Mouse (Mus musculus): Measurements from ENCODE around the gene Lztr1. TPM values are rescaled to one million over a fixed set of nuclear protein-coding genes. Genes with fewer than 3 reads are reported as not detected.
"Not testable (repeated sequence)": the region's sequence is repeated elsewhere in the genome, so short reads cannot be mapped to it uniquely, and the experiment has no call there.

The Lztr1 gene
- polyA plus RNA-seq, 1 experiment = 242 TPM

- Histone ChIP-seq H3K27me3 (ENCODE audit: control insufficient read depth, insufficient read depth, low read length) (no peaks in the 10 kb centered on the region), H3K27ac (ENCODE audit: insufficient read depth, low read length) (peak overlapping the region; percentile 89), H3K4me3 (replicated peaks; ENCODE audit: insufficient read depth, low read depth, low read length) (peak overlapping the region; percentile 85), H3K4me1 (ENCODE audit: control insufficient read depth, insufficient read depth, low read length) (peaks cover 40% of the 10 kb centered on the region)
- WGBS = 56% methylated on average over 5 of the region's 5 CpGs
- DNase-seq = peak; percentile 55 to 62
- TF ChIP-seq POLR2A (IDR thresholded peaks at IDR 0.05; ENCODE audit: borderline replicate concordance, insufficient read depth, low read length) (no peak), CTCF (IDR thresholded peaks at IDR 0.05; ENCODE audit: borderline replicate concordance, insufficient read depth, low read depth, low read length) (no peak)
Observed at GRCm38 (mm10) chr16:17491154-17491553, 17.3 kb upstream of the Lztr1 start.

GRCm38 (mm10) chr16:17491896-17492561 is 16.5 kb upstream of the Lztr1 start:
- peak; percentile 85 to 87 for DNase-seq
- Histone ChIP-seq H3K4me3 (replicated peaks; ENCODE audit: insufficient read depth, low read depth, low read length) (peak overlapping the region; percentile 36), H3K4me1 (ENCODE audit: control insufficient read depth, insufficient read depth, low read length) (peaks cover 44% of the 10 kb centered on the region), H3K27me3 (ENCODE audit: control insufficient read depth, insufficient read depth, low read length) (no peaks in the 10 kb centered on the region), H3K27ac (ENCODE audit: insufficient read depth, low read length) (peak overlapping the region; percentile 89)
- 16% methylated on average over 5 of the region's 5 CpGs for whole genome bisulfite sequencing
- TF ChIP-seq CTCF (IDR thresholded peaks at IDR 0.05; ENCODE audit: borderline replicate concordance, insufficient read depth, low read depth, low read length) (no peak), POLR2A (IDR thresholded peaks at IDR 0.05; ENCODE audit: borderline replicate concordance, insufficient read depth, low read length) (peak; percentile 49; the same call in 1 of the 2 replicates)

GRCm38 (mm10) chr16:17496499-17497305 is 11.8 kb upstream of the Lztr1 start:
- Histone ChIP-seq H3K4me1 (ENCODE audit: control insufficient read depth, insufficient read depth, low read length) (peaks cover 56% of the 10 kb centered on the region), H3K27ac (ENCODE audit: insufficient read depth, low read length) (peak overlapping the region; percentile 95), H3K4me3 (replicated peaks; ENCODE audit: insufficient read depth, low read depth, low read length) (no peak overlapping the region), H3K27me3 (ENCODE audit: control insufficient read depth, insufficient read depth, low read length) (no peaks in the 10 kb centered on the region)
- 2% methylated on average over 2 of the region's 2 CpGs for WGBS
- peak; percentile 77 to 84 for DNase-seq
- TF ChIP-seq CTCF (IDR thresholded peaks at IDR 0.05; ENCODE audit: borderline replicate concordance, insufficient read depth, low read depth, low read length) = no peak
- TF ChIP-seq POLR2A (IDR thresholded peaks at IDR 0.05; ENCODE audit: borderline replicate concordance, insufficient read depth, low read length) = no peak

- TF ChIP-seq CTCF (IDR thresholded peaks at IDR 0.05; ENCODE audit: borderline replicate concordance, insufficient read depth, low read depth, low read length) (no peak), POLR2A (IDR thresholded peaks at IDR 0.05; ENCODE audit: borderline replicate concordance, insufficient read depth, low read length) (no peak)
- H3K4me1 ChIP-seq (ENCODE audit: control insufficient read depth, insufficient read depth, low read length) = peaks cover 41% of the 10 kb centered on the region
- no peak overlapping the region for H3K27ac ChIP-seq (ENCODE audit: insufficient read depth, low read length)
- whole genome bisulfite sequencing = 27% methylated on average over 10 of the region's 10 CpGs
- DNase-seq = peak in 1 of 2 experiments; percentile 37
- no peak overlapping the region for H3K4me3 ChIP-seq (replicated peaks; ENCODE audit: insufficient read depth, low read depth, low read length)
- no peaks in the 10 kb centered on the region for H3K27me3 ChIP-seq (ENCODE audit: control insufficient read depth, insufficient read depth, low read length)
Observed at GRCm38 (mm10) chr16:17499249-17499883, 9.1 kb upstream of the Lztr1 start.

- no peak for DNase-seq
- WGBS = 77% methylated on average over 4 of the region's 4 CpGs
Observed at GRCm38 (mm10) chr16:17502681-17503080, 5.8 kb upstream of the Lztr1 start.

GRCm38 (mm10) chr16:17507018-17507552 is 1.4 kb upstream of the Lztr1 start:
- WGBS = 75% methylated on average over 5 of the region's 5 CpGs
- Histone ChIP-seq H3K4me3 (replicated peaks; ENCODE audit: insufficient read depth, low read depth, low read length) (no peak overlapping the region), H3K4me1 (ENCODE audit: control insufficient read depth, insufficient read depth, low read length) (peaks cover 17% of the 10 kb centered on the region), H3K27me3 (ENCODE audit: control insufficient read depth, insufficient read depth, low read length) (no peaks in the 10 kb centered on the region), H3K27ac (ENCODE audit: insufficient read depth, low read length) (no peak overlapping the region; the same call in 1 of the 2 replicates)
- TF ChIP-seq CTCF (IDR thresholded peaks at IDR 0.05; ENCODE audit: borderline replicate concordance, insufficient read depth, low read depth, low read length) (no peak), POLR2A (IDR thresholded peaks at IDR 0.05; ENCODE audit: borderline replicate concordance, insufficient read depth, low read length) (no peak)
- DNase-seq = no peak

More at GRCm38 (mm10) chr16:17502681-17503080, 5.8 kb upstream of the Lztr1 start:
- Histone ChIP-seq H3K4me1 (ENCODE audit: control insufficient read depth, insufficient read depth, low read length) (peaks cover 15% of the 10 kb centered on the region), H3K4me3 (replicated peaks; ENCODE audit: insufficient read depth, low read depth, low read length) (no peak overlapping the region), H3K27me3 (ENCODE audit: control insufficient read depth, insufficient read depth, low read length) (no peaks in the 10 kb centered on the region), H3K27ac (ENCODE audit: insufficient read depth, low read length) (no peak overlapping the region)
- TF ChIP-seq POLR2A (IDR thresholded peaks at IDR 0.05; ENCODE audit: borderline replicate concordance, insufficient read depth, low read length) (no peak), CTCF (IDR thresholded peaks at IDR 0.05; ENCODE audit: borderline replicate concordance, insufficient read depth, low read depth, low read length) (no peak)

GRCm38 (mm10) chr16:17508031-17508430 is 457 bp upstream of the Lztr1 start:
- WGBS = 20% methylated on average over 3 of the region's 3 CpGs
- Histone ChIP-seq H3K4me3 (replicated peaks; ENCODE audit: insufficient read depth, low read depth, low read length) (peak overlapping the region; percentile 84), H3K27ac (ENCODE audit: insufficient read depth, low read length) (peak overlapping the region; percentile 39; the same call in 1 of the 2 replicates), H3K4me1 (ENCODE audit: control insufficient read depth, insufficient read depth, low read length) (peaks cover 18% of the 10 kb centered on the region)
- 0 out of 2 replicates have a peak, but pooled peaks have one; percentile 7 for TF ChIP-seq CTCF (IDR thresholded peaks at IDR 0.05; ENCODE audit: borderline replicate concordance, insufficient read depth, low read depth, low read length)
- not testable (repeated sequence) for DNase-seq; H3K27me3 ChIP-seq (ENCODE audit: control insufficient read depth, insufficient read depth, low read length)

Measured in cerebellum, adult 2 months (tissue).